Mouse (Mus musculus): ENCODE data around the gene Gm45021.

The Gm45021 gene

GRCm38 (mm10) chr6:48568036-48568984 lies 21.1 kb upstream of the Gm45021 start:
- in situ Hi-C loops (cut with MboI; ENCODE audit: low pct_unique_long_range_greater_than_20kb in 1 of 2, low sequenced_read_pairs in 2 of 2, unreplicated experiment in 1 of 2): no loop called here

GRCm38 (mm10) chr6:48569065-48569807 lies 20.2 kb upstream of the Gm45021 start:
- in situ Hi-C loops (cut with MboI; ENCODE audit: low pct_unique_long_range_greater_than_20kb in 1 of 2, low sequenced_read_pairs in 2 of 2, unreplicated experiment in 1 of 2): no loop called here

- in situ Hi-C loops (cut with MboI; ENCODE audit: low pct_unique_long_range_greater_than_20kb in 1 of 2, low sequenced_read_pairs in 2 of 2, unreplicated experiment in 1 of 2): no loop called here
Observed at GRCm38 (mm10) chr6:48572014-48572413, 17.4 kb upstream of the Gm45021 start.

GRCm38 (mm10) chr6:48572572-48573061 lies 16.8 kb upstream of the Gm45021 start, which contains the start of gene Rarres2:
Gene Rarres2, minus strand, starts transcription at chr6:48572789.
- in situ Hi-C loops (cut with MboI; ENCODE audit: low pct_unique_long_range_greater_than_20kb in 1 of 2, low sequenced_read_pairs in 2 of 2, unreplicated experiment in 1 of 2): no loop called here

- in situ Hi-C loops (cut with MboI; ENCODE audit: low pct_unique_long_range_greater_than_20kb in 1 of 2, low sequenced_read_pairs in 2 of 2, unreplicated experiment in 1 of 2): no loop called here
Observed at GRCm38 (mm10) chr6:48573280-48573679, 16.1 kb upstream of the Gm45021 start.

GRCm38 (mm10) chr6:48573981-48574380 lies 15.4 kb upstream of the Gm45021 start:
- in situ Hi-C loops (cut with MboI; ENCODE audit: low pct_unique_long_range_greater_than_20kb in 1 of 2, low sequenced_read_pairs in 2 of 2, unreplicated experiment in 1 of 2): no loop called here

GRCm38 (mm10) chr6:48578736-48579135 lies 10.7 kb upstream of the Gm45021 start:
- in situ Hi-C loops (cut with MboI; ENCODE audit: low pct_unique_long_range_greater_than_20kb in 1 of 2, low sequenced_read_pairs in 2 of 2, unreplicated experiment in 1 of 2): no loop called here

GRCm38 (mm10) chr6:48579215-48579648 lies 10.2 kb upstream of the Gm45021 start:
- in situ Hi-C loops (cut with MboI; ENCODE audit: low pct_unique_long_range_greater_than_20kb in 1 of 2, low sequenced_read_pairs in 2 of 2, unreplicated experiment in 1 of 2): no loop called here

- in situ Hi-C loops (cut with MboI; ENCODE audit: low pct_unique_long_range_greater_than_20kb in 1 of 2, low sequenced_read_pairs in 2 of 2, unreplicated experiment in 1 of 2): no loop called here
Observed at GRCm38 (mm10) chr6:48581257-48581656, 8.2 kb upstream of the Gm45021 start.

- in situ Hi-C loops (cut with MboI; ENCODE audit: low pct_unique_long_range_greater_than_20kb in 1 of 2, low sequenced_read_pairs in 2 of 2, unreplicated experiment in 1 of 2): no loop called here
Observed at GRCm38 (mm10) chr6:48582037-48582436, 7.4 kb upstream of the Gm45021 start.

- in situ Hi-C loops (cut with MboI; ENCODE audit: low pct_unique_long_range_greater_than_20kb in 1 of 2, low sequenced_read_pairs in 2 of 2, unreplicated experiment in 1 of 2): no loop called here
Observed at GRCm38 (mm10) chr6:48591221-48591845, 1.9 kb downstream of the Gm45021 start.

- in situ Hi-C loops (cut with MboI; ENCODE audit: low pct_unique_long_range_greater_than_20kb in 1 of 2, low sequenced_read_pairs in 2 of 2, unreplicated experiment in 1 of 2): no loop called here
Observed at GRCm38 (mm10) chr6:48591871-48592270, 2.5 kb downstream of the Gm45021 start.

- in situ Hi-C loops (cut with MboI; ENCODE audit: low pct_unique_long_range_greater_than_20kb in 1 of 2, low sequenced_read_pairs in 2 of 2, unreplicated experiment in 1 of 2): no loop called here
Observed at GRCm38 (mm10) chr6:48593158-48594042, 4.0 kb downstream of the Gm45021 start, which contains the start of the genes Repin1 and Gm44965. Gene Repin1, plus strand, starts transcription at chr6:48593883. Gene Gm44965, plus strand, starts transcription at chr6:48593941.

- in situ Hi-C loops (cut with MboI; ENCODE audit: low pct_unique_long_range_greater_than_20kb in 1 of 2, low sequenced_read_pairs in 2 of 2, unreplicated experiment in 1 of 2): no loop called here
Observed at GRCm38 (mm10) chr6:48594043-48594738, 4.8 kb downstream of the Gm45021 start.

GRCm38 (mm10) chr6:48595278-48595677 lies 5.9 kb downstream of the Gm45021 start:
- in situ Hi-C loops (cut with MboI; ENCODE audit: low pct_unique_long_range_greater_than_20kb in 1 of 2, low sequenced_read_pairs in 2 of 2, unreplicated experiment in 1 of 2): no loop called here

GRCm38 (mm10) chr6:48596545-48597232 lies 7.3 kb downstream of the Gm45021 start:
- in situ Hi-C loops (cut with MboI; ENCODE audit: low pct_unique_long_range_greater_than_20kb in 1 of 2, low sequenced_read_pairs in 2 of 2, unreplicated experiment in 1 of 2): no loop called here

- in situ Hi-C loops (cut with MboI; ENCODE audit: low pct_unique_long_range_greater_than_20kb in 1 of 2, low sequenced_read_pairs in 2 of 2, unreplicated experiment in 1 of 2): no loop called here
Observed at GRCm38 (mm10) chr6:48597233-48597625, 7.8 kb downstream of the Gm45021 start.
